Mouse (Mus musculus): Measurements from ENCODE around the gene Gm17019.
"Not testable (repeated sequence)": the region's sequence is repeated elsewhere in the genome, so short reads cannot be mapped to it uniquely, and the experiment has no call there.

Gm17019 gene

GRCm38 (mm10) chr5:14996670-14997249 lies 36.0 kb downstream of the Gm17019 start:
- not testable (repeated sequence) for DNase-seq (ENCODE audit: extremely low spot score)

- not testable (repeated sequence) for DNase-seq (ENCODE audit: extremely low spot score)
These were observed 38.7 kb downstream of the Gm17019 start for GRCm38 (mm10) chr5:14994124-14994523.

GRCm38 (mm10) chr5:14990375-14991158 lies 42.2 kb downstream of the Gm17019 start:
- DNase-seq (ENCODE audit: extremely low spot score), result not testable (repeated sequence)

- not testable (repeated sequence) for DNase-seq (ENCODE audit: extremely low spot score)
These were observed 46.0 kb downstream of the Gm17019 start for GRCm38 (mm10) chr5:14986649-14987387.
